Mouse (Mus musculus) neural tube, embryonic 11.5 days (tissue): ENCODE results near the gene Pigv. TPM values are rescaled to one million over a fixed set of nuclear protein-coding genes. Genes with fewer than 3 reads are reported as not detected.

Experiments used
- microRNA-seq: library from miRNA; unstranded; fragments of <30 nt; microRNA quantifications from one replicate; pipeline ENCODE4, GENCODE M21; 2016
- polyA plus RNA-seq: library from polyadenylated mRNA; unstranded; fragments of >200 nt; fragmentation: Nextera tagmentation; extraction: Ambion mirVana; gene quantifications from 2 replicates; pipeline ENCODE4 v1.2.1, GENCODE M21; 2014

The Pigv gene
- polyA plus RNA-seq, 1 experiment from 2014 or later = 9.2 TPM

Small RNAs within 50 kb of the gene (microRNA-seq; reads per million reads assigned to microRNA genes)
- 0.78 reads per million for gene Mir7227

Other genes starting within 250 kb of the Pigv start
- 0.20 and 0.38 TPM in 2 replicates for gene Tent5b, start 192.5 kb downstream of the Pigv start, polyA plus RNA-seq
- 2.0 and 2.7 TPM in 2 replicates for gene Trnp1, start 174.1 kb downstream of the Pigv start, polyA plus RNA-seq
- 1.4 and 2.1 TPM in 2 replicates for gene Kdf1, start 153.7 kb downstream of the Pigv start, polyA plus RNA-seq
- gene Nudc, start 126.7 kb downstream of the Pigv start, polyA plus RNA-seq = 301 and 305 TPM in 2 replicates
- gene Nr0b2, start 119.3 kb downstream of the Pigv start, polyA plus RNA-seq = not detected in 2 replicates
- gene Gpatch3, start 97.9 kb downstream of the Pigv start, polyA plus RNA-seq = 8.5 and 10.7 TPM in 2 replicates
- gene Gpn2, start 88.3 kb downstream of the Pigv start, polyA plus RNA-seq = 24.6 and 31.9 TPM in 2 replicates
- gene Sfn, start 70.5 kb downstream of the Pigv start, polyA plus RNA-seq = 18.6 and 19.3 TPM in 2 replicates
- gene Zdhhc18, start 22.5 kb downstream of the Pigv start, polyA plus RNA-seq = 3.5 and 5.5 TPM in 2 replicates
- gene Arid1a, start 84.1 kb upstream of the Pigv start, polyA plus RNA-seq = 42.5 and 43.1 TPM in 2 replicates
- 30.0 and 33.5 TPM in 2 replicates for gene Rps6ka1, start 215.2 kb upstream of the Pigv start, polyA plus RNA-seq